Mouse (Mus musculus): ENCODE results near the gene Itga8. TPM values are rescaled to one million over a fixed set of nuclear protein-coding genes. Genes with fewer than 3 reads are reported as not detected.

The Itga8 gene
- polyA plus RNA-seq, 1 experiment: 0.77 TPM

DNA sequence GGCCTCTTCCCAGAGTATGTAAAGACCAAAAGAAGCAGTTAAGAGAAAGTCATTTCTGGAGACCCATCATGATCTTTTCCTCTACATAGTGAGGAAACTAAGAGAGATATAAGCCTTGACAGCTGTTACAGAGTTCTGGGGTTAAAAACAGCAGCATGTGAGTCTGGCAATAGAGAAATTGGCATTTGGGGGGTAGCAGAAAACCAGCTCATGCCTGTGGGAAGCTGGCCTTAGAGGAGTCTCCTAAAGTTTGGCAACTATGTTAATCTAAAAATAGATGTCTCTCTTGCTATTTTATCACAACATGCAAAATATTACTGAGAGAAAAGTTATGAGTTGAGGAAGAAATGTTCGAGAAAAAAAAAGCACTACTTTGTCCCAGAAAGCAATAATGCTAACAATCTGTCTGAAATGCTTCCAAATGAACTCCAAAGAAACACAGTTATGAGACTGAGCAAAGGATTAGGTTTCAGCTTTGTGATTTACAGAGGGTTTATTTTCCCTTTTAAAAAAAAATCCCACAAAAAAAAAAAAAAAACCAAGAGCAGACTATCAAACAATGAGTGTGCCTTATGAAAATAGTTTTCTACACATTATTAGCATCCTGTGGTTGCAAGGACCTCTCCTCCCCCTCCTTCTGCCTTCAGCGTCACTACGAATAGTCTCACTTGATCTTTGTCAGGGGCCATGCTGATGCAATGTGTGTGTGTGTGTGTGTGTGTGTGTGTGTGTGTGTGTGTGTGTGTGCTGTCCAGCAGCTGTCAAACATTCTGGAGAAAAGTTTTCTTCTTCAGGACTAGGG, 88.9 kb downstream of the Itga8 start:
- WGBS: 66% methylated on average over 3 of the region's 3 CpGs
- Histone ChIP-seq H3K27me3 (ENCODE audit: control insufficient read depth, insufficient read depth, low read length) (no peaks in the 10 kb centered on the region), H3K4me1 (ENCODE audit: control insufficient read depth, insufficient read depth, low read length) (no peaks in the 10 kb centered on the region), H3K27ac (ENCODE audit: insufficient read depth, low read length) (no peak overlapping the region), H3K4me3 (replicated peaks; ENCODE audit: insufficient read depth, low read depth, low read length) (no peak overlapping the region)
- DNase-seq: no peak
- TF ChIP-seq CTCF (IDR thresholded peaks at IDR 0.05; ENCODE audit: borderline replicate concordance, insufficient read depth, low read depth, low read length) (no peak), POLR2A (IDR thresholded peaks at IDR 0.05; ENCODE audit: borderline replicate concordance, insufficient read depth, low read length) (no peak)

DNA sequence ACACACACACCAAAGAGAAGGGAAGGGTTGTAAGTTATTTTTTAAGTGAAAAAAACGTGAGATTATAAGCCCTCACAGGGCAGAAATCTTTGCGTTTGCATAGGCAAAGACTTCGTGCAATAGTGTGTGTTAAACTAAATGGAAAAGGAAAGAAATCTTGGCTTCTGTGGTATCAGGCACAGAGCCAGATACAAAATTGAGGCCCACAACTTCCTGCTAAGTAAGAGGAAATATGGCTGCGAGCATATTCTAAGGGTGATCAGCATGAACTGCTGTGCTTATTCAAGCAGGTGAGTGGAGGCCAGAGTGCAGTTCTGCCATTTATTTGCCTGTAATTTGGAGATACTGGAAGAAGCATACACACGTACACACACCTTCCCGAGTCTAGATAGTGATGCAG, 93.6 kb downstream of the Itga8 start:
- no peaks in the 10 kb centered on the region; the same call in 1 of the 2 replicates for H3K4me1 ChIP-seq (ENCODE audit: control insufficient read depth, insufficient read depth, low read length)
- H3K4me3 ChIP-seq (replicated peaks; ENCODE audit: insufficient read depth, low read depth, low read length): no peak overlapping the region
- H3K27ac ChIP-seq (ENCODE audit: insufficient read depth, low read length): no peak overlapping the region
- TF ChIP-seq POLR2A (IDR thresholded peaks at IDR 0.05; ENCODE audit: borderline replicate concordance, insufficient read depth, low read length) (no peak), CTCF (IDR thresholded peaks at IDR 0.05; ENCODE audit: borderline replicate concordance, insufficient read depth, low read depth, low read length) (no peak)
- no peak for DNase-seq
- 33% methylated on average over 6 of the region's 6 CpGs for WGBS
- H3K27me3 ChIP-seq (ENCODE audit: control insufficient read depth, insufficient read depth, low read length): no peaks in the 10 kb centered on the region

DNA sequence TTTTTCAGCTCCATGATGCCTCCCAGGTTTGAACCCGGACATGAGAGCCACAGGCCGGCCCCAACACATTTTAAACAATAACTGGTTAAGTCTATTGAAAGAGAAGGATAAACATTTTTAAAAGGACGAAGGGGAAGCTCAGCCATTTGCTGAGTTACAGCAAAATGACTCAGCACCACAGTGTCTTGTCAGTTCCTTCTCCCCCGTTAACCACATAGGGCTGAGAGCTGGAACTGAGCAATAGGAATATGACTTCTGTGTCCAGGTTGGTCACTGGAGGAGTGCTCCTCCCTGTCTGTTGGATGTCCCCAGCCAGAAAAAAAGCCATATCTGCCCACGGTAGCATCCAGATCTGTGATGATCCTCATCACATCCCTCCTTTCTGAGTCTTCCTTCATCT, 95.4 kb downstream of the Itga8 start:
- WGBS: 84% methylated on average over 5 of the region's 5 CpGs
- no peaks in the 10 kb centered on the region; the same call in 1 of the 2 replicates for H3K4me1 ChIP-seq (ENCODE audit: control insufficient read depth, insufficient read depth, low read length)
- no peak for TF ChIP-seq POLR2A (IDR thresholded peaks at IDR 0.05; ENCODE audit: borderline replicate concordance, insufficient read depth, low read length)
- no peak for TF ChIP-seq CTCF (IDR thresholded peaks at IDR 0.05; ENCODE audit: borderline replicate concordance, insufficient read depth, low read depth, low read length)
- no peaks in the 10 kb centered on the region for H3K27me3 ChIP-seq (ENCODE audit: control insufficient read depth, insufficient read depth, low read length)
- DNase-seq: no peak
- no peak overlapping the region for H3K27ac ChIP-seq (ENCODE audit: insufficient read depth, low read length)
- H3K4me3 ChIP-seq (replicated peaks; ENCODE audit: insufficient read depth, low read depth, low read length): no peak overlapping the region

DNA sequence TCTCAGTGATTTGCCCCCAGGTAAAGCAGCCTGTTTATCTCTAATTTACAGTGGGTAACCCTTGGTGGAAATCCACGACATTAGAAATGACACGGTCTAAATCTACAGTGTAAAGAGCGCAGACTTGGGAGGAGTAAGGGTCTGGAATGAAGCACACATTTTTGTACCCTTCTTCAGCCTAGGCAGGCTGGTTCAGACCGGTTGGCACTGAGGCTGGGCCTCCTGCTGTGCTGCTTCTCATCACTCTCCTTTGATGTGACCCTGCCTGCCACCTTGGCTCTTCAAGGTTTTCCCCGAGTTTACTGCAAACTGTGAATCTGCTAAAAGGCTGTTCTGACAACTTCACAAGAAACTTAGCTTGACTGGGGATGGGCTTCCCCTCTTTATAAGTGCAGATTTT, 95.8 kb downstream of the Itga8 start:
- Histone ChIP-seq H3K4me3 (replicated peaks; ENCODE audit: insufficient read depth, low read depth, low read length) (no peak overlapping the region), H3K27me3 (ENCODE audit: control insufficient read depth, insufficient read depth, low read length) (no peaks in the 10 kb centered on the region), H3K4me1 (ENCODE audit: control insufficient read depth, insufficient read depth, low read length) (no peaks in the 10 kb centered on the region; the same call in 1 of the 2 replicates), H3K27ac (ENCODE audit: insufficient read depth, low read length) (no peak overlapping the region)
- no peak for DNase-seq
- TF ChIP-seq CTCF (IDR thresholded peaks at IDR 0.05; ENCODE audit: borderline replicate concordance, insufficient read depth, low read depth, low read length) (no peak), POLR2A (IDR thresholded peaks at IDR 0.05; ENCODE audit: borderline replicate concordance, insufficient read depth, low read length) (no peak)
- 56% methylated on average over 5 of the region's 5 CpGs for WGBS

DNA sequence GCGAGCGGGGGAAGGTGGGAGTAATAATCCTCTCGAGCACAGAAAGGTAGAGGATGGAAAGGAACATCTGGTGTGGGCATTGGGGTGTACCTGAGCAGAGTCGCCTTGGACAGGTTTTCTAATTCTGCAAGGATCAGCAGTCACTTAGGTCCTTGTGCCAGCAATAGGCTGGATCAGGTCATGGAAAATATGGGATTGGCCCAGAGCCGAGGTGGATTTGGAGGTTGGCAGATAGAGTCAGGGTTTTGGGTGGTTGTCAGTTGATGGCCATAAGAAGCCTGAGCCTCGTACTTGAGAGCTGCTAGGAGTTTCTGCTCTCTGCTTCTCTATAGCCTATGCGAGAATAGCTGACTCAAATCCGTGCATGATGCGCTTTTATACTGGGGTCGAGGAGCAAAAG, 98.5 kb downstream of the Itga8 start:
- no peaks in the 10 kb centered on the region for H3K27me3 ChIP-seq (ENCODE audit: control insufficient read depth, insufficient read depth, low read length)
- no peak for DNase-seq
- no peaks in the 10 kb centered on the region; the same call in 1 of the 2 replicates for H3K4me1 ChIP-seq (ENCODE audit: control insufficient read depth, insufficient read depth, low read length)
- no peak overlapping the region for H3K4me3 ChIP-seq (replicated peaks; ENCODE audit: insufficient read depth, low read depth, low read length)
- no peak overlapping the region for H3K27ac ChIP-seq (ENCODE audit: insufficient read depth, low read length)
- TF ChIP-seq CTCF (IDR thresholded peaks at IDR 0.05; ENCODE audit: borderline replicate concordance, insufficient read depth, low read depth, low read length) (no peak), POLR2A (IDR thresholded peaks at IDR 0.05; ENCODE audit: borderline replicate concordance, insufficient read depth, low read length) (no peak)
- WGBS: 62% methylated on average over 10 of the region's 10 CpGs

DNA sequence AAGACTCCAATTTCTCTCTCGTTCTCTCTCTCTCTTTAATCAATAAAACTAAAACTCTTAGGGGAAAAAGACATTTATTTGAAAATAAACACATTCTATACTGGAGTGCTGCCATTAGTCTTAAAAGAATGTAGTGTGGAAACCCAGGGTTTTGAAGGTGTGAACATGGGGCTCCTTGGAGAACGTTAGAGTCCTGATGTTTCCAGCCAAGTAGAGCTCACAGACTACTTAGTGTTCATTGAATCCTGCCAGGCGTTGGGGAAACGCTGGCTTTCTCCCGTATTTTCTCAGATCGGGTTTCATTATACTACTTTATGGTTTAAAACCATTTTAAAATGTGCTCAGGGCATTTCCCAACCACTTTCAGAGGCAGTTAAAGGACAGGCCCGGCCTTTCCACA, 103.0 kb downstream of the Itga8 start:
- WGBS: 80% methylated on average over 7 of the region's 7 CpGs
- Histone ChIP-seq H3K27ac (ENCODE audit: insufficient read depth, low read length) (no peak overlapping the region), H3K4me3 (replicated peaks; ENCODE audit: insufficient read depth, low read depth, low read length) (no peak overlapping the region), H3K4me1 (ENCODE audit: control insufficient read depth, insufficient read depth, low read length) (no peaks in the 10 kb centered on the region; the same call in 1 of the 2 replicates), H3K27me3 (ENCODE audit: control insufficient read depth, insufficient read depth, low read length) (no peaks in the 10 kb centered on the region)
- no peak for TF ChIP-seq POLR2A (IDR thresholded peaks at IDR 0.05; ENCODE audit: borderline replicate concordance, insufficient read depth, low read length)
- no peak for DNase-seq

DNA sequence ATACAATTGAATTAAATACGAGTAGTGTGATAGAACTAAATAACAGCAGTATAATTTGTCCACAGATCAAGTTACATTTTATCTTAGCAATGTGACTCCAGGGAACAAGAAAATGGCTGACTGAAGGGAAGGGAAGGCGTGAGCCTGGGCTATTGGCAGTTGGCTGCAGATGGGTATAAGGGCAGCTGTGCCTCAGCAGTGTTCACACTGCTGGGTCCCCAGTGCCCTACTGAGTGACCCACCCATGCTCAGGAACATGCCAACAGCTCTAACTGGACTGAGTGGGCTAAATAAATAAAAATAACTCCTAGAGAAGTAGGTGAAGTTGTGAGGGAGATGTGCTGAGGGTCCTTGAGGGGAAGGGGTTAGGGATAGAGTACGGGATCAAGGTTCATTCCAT, 103.5 kb downstream of the Itga8 start:
- no peak overlapping the region for H3K4me3 ChIP-seq (replicated peaks; ENCODE audit: insufficient read depth, low read depth, low read length)
- H3K27ac ChIP-seq (ENCODE audit: insufficient read depth, low read length): no peak overlapping the region
- H3K4me1 ChIP-seq (ENCODE audit: control insufficient read depth, insufficient read depth, low read length): no peaks in the 10 kb centered on the region; the same call in 1 of the 2 replicates
- TF ChIP-seq CTCF (IDR thresholded peaks at IDR 0.05; ENCODE audit: borderline replicate concordance, insufficient read depth, low read depth, low read length) (no peak), POLR2A (IDR thresholded peaks at IDR 0.05; ENCODE audit: borderline replicate concordance, insufficient read depth, low read length) (no peak)
- no peak for DNase-seq
- no peaks in the 10 kb centered on the region for H3K27me3 ChIP-seq (ENCODE audit: control insufficient read depth, insufficient read depth, low read length)
- 86% methylated on average over 3 of the region's 3 CpGs for WGBS

DNA sequence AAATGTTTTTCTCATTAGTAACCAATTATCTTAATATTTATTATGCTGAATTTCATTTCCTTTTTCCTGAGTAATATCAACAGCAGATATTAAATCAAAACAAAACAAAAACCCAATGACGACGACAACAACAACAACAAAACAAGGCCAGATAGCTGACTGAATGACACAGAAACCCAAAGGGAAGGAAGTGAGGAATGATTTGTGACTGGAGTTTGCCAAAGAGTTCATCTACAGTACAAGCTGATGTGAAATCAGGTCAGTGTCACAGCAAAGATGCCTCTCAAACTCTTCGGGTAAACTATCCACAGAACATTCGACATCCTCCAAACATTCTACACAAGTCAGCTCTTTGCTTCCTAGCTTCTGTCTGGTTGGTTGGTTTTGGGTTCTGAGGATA, 104.0 kb downstream of the Itga8 start:
- DNase-seq: no peak
- 98% methylated on average over 4 of the region's 4 CpGs for WGBS
- H3K27me3 ChIP-seq (ENCODE audit: control insufficient read depth, insufficient read depth, low read length): no peaks in the 10 kb centered on the region
- no peak overlapping the region for H3K4me3 ChIP-seq (replicated peaks; ENCODE audit: insufficient read depth, low read depth, low read length)
- no peaks in the 10 kb centered on the region for H3K4me1 ChIP-seq (ENCODE audit: control insufficient read depth, insufficient read depth, low read length)
- H3K27ac ChIP-seq (ENCODE audit: insufficient read depth, low read length): no peak overlapping the region
- no peak for TF ChIP-seq POLR2A (IDR thresholded peaks at IDR 0.05; ENCODE audit: borderline replicate concordance, insufficient read depth, low read length)

Measured in cerebellum, adult 2 months (tissue).